Mouse (Mus musculus): ENCODE measurements around the gene Alpk1.
"Not testable (repeated sequence)": the region's sequence is repeated elsewhere in the genome, so short reads cannot be mapped to it uniquely, and the experiment has no call there.

Gene Alpk1

DNA sequence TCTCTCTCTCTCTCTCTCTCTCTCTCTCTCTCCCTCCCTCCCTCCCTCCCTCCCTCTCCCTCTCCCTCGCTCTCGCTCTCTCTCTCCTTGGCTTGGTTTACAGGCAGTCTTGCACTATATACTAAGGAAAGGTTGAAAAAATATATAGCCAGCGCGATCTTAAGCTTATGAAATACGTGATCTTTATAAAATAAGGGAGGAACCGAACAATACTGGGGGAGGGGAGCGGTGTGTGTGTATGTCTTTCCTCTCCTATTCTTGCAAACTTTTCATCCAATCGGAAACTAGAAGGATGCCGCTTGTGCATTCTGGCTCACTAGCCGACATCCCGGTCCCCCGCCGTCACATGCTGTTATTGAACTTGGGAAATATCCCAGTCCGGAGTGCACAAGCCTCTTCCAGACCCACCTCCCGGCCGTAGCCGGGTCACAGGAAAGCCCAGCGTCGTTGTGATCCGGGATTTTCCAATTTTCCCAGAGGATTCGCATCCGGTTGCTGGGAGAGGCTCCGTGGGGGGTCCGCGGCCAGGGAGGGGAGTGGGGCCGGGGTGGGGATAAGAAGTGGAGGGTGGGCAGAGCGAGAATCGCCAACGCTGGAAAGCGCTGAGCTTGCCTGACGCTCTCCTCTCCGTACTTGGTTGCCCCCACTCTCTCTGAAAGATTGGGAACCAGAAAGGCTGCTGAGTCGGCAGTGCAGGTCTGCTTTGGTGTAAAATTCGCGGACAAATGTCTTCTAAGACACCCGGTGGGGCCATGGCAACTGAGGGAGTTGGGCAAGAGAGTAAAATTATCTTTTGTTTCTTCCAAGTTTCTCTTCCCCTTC, 10.1 kb upstream of the Alpk1 start:
- DNase-seq (ENCODE audit: low spot score in 2 of 2) = peak; percentile 66 to 67

DNA sequence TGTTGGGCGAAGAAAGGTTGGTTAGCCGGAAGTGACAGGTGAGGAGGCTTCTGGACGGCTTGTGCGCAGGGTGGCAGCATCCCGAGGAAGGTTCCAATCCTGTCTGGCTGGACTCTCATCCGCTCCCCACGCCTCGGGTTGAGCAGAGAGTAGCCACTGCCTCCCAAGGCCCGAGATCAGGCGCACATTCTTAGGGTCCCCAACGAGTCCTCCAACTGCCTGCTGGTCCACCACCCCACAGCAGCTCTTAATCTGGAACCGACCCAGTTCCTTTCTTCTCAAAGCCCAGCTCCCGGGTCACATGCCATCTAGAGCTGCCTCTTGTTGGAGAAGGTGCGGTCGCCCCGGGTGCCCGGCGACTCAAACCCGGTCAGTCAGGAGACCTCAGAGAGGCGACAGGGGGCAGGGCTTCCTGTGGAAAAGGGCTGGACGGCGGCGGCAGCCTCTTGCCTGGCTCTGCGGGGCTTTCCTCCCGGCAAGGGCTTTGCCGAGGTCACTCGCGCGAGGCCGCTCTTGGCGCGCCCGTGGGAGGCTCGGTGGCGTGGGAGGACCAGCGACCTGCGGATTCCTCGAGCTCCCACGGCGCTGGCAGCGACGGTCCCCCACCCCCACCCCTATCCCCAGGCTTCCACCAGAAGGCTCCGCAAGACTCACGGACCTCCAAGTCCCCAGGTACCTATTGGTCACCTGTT, 9.3 kb upstream of the Alpk1 start, which contains the start of gene Tifa:
Gene Tifa (plus strand): TSS at position 306 of the 692 bp plus-strand sequence.
- DNase-seq (ENCODE audit: low spot score in 2 of 2) = peak; percentile 79 to 80

DNA sequence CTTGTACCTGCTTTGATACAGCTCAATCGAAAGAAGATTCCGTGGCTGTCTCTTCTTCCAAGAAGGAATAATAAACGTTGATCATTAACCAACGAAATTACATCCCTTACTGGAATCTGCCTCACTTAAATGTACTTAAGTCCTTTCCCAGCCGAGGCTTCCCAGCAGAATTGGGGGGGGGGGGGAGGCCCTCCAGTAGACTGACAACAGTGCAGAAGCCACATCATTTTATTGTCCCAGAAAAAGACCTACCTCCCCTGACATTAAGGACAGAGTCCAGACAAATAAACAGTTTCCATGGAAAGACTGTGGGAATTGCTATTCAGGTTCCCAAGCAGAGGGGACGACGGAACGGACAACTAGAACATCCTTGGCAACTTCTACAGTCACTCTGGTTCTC, 8.6 kb upstream of the Alpk1 start:
- DNase-seq (ENCODE audit: low spot score in 2 of 2) = no peak

DNA sequence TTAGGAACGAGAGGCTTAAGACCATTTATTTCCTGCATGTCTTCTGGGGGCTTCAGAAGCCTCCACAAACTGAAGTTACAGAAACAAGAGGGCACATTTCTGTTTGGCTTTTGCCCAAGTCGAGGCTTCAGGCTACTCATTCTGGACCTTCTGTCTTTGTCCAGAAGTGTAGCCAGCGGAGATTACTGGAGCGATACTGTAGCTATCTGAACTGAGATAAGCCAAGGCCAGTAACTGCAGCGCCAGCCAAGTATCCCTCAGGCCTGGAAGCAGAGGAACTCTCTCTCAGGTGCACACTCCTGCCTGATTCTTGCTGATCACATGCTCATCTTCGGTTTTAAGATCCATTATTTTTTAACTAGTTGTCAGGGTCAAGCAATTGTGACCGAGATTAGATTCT, 7.7 kb upstream of the Alpk1 start:
- no peak for DNase-seq (ENCODE audit: low spot score in 2 of 2)

DNA sequence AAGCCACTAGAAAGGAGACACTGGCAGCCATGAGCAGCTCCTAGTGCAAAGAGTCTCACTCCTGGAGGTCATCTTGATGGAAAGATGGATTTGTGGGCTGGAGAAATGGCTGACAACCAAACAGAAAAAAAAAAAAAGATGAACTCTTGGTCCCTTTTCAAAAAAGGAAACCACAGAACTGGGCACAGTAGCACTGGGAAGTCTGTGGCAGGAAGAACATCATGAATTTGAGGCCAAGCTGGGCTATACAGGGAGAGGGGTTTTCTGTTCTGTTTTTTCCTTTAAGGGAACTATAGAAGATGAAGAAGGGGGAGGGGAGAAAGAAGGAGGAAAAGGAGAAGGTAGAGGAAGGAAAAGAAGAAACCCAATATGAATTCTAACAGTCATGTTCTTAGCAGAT, 6.7 kb upstream of the Alpk1 start:
- no peak for DNase-seq (ENCODE audit: low spot score in 2 of 2)

DNA sequence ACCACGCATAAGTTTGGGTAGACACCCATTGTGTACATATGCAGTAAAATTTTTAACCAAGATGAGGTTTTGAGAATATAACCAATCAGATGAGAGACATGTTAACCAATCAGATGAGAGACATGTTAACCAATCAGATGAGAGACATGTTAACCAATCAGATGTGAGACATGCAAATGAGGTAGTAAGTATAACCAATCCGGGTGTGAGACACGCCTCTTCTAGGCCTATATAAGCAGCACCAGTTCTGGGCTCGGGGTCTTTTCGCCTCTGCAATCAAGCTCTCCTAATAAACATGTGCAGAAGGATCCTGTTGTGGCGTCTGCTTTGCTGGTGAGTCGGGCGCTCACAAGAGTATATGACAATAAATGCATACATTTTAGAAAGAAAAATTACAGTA, 3.4 kb upstream of the Alpk1 start:
- not testable (repeated sequence) for DNase-seq (ENCODE audit: low spot score in 2 of 2)

DNA sequence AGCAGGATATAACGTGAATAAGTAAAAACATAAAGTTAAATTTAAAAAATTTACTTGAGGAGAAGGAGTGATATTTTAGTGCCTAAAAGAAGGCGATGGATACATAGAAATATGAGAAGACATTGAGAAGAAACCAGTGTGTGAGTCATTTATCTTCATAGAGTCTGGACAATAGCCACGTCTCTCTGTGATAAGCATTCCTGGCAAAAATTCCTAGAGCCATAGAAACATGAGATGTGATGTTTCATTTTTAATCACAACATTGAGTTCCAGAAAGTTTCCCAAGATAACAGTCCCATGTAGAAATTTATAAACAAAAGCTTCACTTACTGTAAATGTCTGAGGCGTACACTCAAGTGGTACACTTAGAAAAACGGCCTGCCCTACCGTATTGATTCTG, 2.6 kb upstream of the Alpk1 start:
- DNase-seq (ENCODE audit: low spot score in 2 of 2) = no peak

DNA sequence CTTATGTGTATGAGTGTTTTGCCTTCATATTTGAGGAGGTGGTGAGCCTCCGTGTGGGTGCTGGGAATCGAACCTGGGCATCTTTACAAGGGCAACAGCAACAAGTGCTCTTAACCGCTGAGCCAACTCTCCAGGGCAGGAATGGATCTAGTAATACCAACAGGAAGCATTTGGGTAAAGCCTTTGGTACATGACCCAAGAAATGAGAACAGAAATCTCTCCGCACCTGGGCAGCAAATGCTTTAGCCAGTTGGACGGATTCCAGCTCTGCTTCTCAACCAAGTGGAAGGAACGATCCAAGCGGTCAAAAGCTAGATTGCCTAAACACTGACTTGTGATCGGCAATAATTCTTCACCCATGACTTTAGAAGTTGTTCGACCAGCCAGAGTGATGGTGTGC, 594 bp upstream of the Alpk1 start:
- no peak for DNase-seq (ENCODE audit: low spot score in 2 of 2)

DNA sequence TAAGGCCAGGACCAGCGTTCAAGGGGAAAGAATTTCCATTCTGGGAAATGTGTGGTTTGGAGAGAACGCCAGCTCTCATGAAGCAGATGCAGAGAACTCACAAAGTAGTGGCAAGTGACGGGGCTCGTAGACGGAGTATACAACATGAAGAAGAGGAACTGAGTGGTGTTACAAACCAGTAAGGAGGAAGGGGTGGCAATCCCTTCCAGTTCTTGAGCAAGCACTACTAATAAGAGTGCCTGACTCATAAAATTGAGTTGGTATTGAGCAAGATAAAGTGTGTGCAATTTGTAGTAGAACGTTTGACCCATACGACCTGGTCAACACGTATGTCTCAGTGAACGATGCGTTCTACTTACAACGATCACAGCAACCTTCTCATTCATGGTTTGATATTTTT, 11.2 kb downstream of the Alpk1 start:
- DNase-seq (ENCODE audit: low spot score in 2 of 2) = no peak

DNA sequence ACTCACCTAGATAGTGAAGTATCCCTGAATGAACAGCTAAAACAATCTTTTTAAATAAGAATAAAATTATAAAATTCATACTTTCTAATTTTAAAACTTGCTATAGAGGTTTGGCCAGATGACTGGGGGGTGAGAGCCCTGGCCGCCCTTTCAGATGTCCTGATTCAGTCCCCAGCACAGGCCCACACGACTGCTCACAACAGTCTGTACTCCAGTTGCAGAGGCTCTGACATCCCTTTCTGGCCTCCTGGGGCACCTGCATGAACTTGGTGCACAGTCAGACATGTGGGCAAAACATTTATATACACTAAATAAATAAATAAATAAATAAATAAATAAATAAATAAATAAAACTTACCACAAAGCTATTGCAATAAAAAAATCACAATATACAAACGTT, 14.4 kb downstream of the Alpk1 start:
- no peak for DNase-seq (ENCODE audit: low spot score in 2 of 2)

DNA sequence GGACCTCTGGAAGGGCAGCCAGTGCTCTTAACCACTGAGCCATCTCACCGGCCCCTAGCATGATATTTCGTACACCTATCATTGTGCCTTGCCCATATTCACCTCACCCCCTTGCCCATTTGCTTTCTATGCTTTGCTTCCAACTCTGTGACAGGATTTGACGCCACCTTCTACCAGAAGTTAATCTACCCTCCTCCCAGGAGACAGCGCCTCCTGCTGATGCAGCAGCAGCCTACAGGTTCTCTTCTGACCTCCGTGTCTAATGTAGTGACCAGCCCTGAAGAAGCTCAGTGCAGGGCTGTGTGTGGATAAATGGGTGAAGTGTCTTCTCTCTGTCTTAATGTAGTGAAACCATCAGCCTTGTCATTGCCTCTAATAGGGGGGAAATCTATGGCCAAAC, 15.8 kb downstream of the Alpk1 start:
- peak in 1 of 2 experiments; percentile 48 for DNase-seq (ENCODE audit: low spot score in 2 of 2)

DNA sequence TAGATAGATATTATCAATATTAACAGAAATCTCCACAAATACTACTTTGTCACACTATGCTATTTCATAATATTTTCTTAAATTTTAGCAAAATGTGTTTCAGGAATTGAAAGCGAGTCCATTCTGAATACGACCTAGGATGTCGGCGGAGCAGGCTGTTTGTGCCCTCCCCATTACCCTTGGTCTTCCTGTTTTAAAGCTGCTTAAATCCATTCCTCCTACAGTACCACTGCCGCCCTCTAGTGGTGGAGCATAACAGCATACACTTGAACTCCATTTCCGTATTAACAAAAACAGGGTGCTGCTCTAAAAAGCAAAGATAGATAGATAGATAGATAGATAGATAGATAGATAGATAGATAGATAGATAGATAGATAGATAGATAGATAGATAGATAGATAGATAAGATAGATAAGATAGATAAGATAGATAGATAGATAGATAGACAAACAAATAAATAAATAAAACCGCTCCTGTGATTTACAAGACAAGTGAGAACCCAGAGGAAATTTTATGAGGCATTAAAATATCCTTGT, 17.2 kb downstream of the Alpk1 start:
- DNase-seq (ENCODE audit: low spot score in 2 of 2) = peak; percentile 73 to 92

DNA sequence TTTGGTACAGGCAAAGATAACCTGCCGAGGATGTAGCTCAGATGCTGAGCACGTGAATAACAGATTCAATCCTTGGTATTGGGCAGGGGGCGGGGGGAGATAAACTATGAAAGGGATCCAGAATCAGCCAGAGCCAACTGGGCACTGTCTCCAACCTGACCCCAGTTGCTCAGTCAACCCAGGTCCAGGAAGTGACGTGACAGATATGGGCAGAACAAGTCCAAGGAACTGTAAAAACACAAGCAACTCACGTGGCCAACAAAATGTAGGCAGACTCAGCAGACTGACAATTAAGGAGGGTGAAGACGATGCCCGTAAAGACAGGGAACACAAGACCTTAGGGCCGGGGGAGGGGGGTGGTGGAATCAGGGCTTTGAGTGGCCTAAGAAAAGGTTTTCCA, 17.9 kb downstream of the Alpk1 start:
- DNase-seq (ENCODE audit: low spot score in 2 of 2) = no peak

DNA sequence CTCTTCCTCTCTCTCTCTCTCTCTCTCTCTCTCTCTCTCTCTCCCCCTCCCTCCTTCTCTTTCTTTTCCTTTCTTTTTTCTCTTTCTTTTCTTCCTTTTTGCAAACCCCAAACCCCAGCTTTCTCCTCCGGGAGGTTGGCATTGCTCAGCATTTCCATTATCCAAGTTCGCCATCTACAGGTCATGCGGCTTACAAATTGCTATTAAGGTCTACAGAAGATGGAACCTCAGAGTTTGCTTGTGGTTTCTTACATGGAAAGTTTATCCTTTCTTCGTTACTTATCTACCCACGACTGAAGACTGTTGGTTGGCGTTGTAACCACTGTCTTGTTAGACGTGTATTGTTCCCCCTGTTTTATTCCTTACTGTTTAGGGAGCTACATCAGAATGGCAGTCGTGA, 21.1 kb downstream of the Alpk1 start:
- DNase-seq (ENCODE audit: low spot score in 2 of 2) = peak in 1 of 2 experiments; percentile 32

DNA sequence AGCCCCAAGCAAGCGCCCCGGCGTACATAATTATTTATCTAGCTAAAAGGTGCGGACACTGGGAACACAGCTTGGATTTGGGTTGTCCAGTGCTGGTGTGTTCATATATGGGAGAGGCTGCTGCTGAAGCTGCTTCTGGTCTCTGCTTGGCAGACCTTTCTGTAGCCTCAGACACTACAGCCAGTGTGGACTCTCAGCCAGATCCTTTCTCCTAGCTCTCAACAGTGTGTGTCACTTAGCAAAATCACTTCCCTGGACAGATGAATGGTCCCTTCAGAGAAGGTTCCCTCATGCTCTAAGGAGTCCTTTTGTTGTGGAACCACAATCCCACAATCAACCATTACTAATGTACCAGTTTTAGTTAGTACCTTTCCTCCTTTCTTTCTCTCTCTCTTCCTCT, 21.5 kb downstream of the Alpk1 start:
- no peak for DNase-seq (ENCODE audit: low spot score in 2 of 2)

DNA sequence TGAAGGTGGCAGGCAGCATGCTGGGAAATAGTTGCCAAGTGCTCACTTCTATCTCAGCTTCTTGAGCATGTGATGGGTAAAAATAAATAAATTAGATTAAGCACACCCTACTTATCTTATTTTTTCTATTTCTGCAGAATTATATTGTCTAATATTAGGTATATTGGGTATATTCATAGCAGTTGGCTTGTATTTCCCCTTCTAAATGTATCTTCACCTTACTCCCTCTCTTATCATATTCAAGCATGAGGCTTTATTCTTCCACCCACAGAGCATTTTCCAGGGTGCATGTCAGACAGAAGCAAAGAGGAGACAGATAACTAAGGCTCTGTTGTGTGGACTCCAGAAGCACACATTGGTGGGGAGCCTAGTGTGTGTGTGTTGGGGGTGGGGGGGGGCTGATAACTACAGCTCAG, 22.4 kb downstream of the Alpk1 start:
- DNase-seq (ENCODE audit: low spot score in 2 of 2) = no peak

DNA sequence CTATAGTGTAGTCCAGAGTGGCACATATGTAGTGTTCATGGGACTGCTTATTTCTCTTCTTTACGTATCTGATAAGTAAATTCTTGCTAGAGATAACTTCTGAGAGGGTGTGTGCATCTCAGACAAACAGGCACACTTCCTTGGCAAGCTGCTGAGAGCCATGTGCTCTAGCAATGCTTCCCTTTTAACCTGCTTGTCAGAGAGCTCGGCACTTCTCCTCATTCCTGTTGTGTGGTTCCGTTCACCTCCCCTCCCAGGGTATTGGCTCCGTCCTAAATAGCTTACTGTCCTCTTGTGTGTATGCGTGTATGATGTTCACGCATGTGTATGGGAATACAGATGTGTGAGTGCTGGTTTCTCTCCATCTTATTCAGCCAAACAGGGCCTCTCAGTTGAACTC, 23.9 kb downstream of the Alpk1 start:
- no peak for DNase-seq (ENCODE audit: low spot score in 2 of 2)

DNA sequence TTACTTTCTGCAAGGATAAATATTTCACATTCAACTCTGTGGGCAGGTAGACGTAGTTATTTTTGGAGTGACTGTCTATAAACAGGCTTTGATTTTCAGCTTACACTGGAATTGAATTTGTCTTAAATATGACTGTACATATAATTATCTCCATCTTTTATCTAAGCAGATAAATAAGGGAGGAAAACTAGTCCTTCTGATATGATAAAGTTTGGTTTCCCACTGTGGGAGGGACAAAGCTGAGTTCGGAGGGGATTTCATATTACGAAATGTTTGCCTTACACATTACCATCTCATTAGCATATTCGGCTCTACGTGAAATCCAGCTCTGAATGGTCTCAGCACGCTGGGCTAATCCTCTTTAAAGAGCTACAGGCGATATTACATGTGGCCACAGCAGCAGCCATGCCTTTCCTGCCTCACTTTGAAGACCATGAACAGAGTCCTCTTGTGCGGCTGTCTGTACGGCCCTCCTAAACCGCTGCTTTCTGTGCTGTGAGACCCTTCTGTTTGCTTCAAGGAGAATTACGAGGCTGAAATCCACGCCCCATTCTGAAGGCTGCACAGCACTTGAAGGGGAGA, 30.3 kb downstream of the Alpk1 start:
- DNase-seq (ENCODE audit: low spot score in 2 of 2) = no peak

DNA sequence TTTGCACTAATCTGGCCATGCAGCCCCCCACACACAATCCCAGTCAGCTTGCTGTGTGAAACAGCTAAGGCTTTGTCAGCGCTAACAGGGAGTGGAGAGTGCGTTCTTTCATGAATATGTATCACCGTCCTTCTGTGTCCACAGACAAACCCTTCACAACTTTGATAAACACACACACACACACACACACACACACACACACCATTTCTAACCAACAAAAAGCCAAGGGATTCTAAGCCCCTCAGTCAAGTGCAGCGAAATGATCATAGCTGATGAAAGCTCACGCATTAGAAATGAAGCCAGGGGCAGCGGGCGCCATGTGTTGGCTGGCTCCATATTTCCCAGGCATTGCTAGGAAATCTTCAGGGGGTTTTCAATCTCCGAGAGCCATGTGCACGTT, 31.1 kb downstream of the Alpk1 start:
- DNase-seq (ENCODE audit: low spot score in 2 of 2) = no peak

DNA sequence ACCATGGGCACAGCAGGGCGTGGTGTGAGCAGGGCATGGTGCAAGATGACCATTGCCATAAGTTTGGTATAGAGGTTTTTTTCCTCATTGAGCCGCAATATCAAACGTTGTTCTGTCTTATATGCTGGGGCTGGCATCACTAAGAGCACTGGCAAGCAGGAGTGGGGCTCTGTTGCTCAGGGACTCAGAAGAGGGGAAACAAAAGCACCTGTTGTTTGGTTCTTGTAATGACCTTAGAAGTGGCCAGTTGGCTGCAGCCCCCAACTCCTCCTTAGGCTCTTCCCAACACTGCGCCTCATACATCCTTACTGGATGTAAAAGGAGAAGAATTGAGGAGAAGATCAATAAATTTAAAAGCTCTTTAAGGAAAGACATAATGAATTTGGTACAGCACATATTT, 31.7 kb downstream of the Alpk1 start:
- DNase-seq (ENCODE audit: low spot score in 2 of 2) = no peak

DNA sequence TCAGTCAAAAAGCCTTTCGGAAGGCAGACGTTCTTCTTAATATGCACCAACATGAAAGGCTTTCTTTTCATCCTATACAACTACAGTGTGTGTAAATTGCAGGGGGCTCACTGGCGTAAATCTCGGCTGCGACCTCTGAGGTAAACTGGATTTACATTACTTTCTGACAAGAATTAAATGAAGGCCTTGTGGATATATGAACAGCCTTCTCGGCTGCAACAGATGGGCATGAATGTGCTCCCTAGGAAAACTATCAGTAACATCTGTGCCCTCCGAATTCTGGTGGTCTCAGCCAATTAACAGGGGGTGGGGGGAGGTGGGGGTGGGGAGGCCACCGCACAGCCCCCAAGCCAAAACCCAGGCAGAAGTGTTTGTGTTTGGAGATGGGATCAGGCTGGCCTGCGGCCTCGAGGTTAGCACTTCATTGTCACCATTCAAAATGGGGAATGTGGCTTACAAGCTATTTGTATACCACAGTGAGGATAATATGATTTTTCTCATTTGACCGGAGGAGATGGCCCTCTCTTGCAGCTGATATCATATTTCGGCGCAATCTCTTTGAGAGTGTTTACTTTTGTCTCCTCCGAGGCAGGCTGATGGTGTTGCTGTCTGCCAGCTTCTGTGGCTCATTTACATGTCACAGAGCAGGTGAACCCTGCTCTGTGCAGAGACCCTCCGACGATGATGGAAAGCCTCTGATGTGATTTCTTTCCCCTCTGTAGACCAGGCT, 34.3 kb downstream of the Alpk1 start:
- DNase-seq (ENCODE audit: low spot score in 2 of 2) = no peak

DNA sequence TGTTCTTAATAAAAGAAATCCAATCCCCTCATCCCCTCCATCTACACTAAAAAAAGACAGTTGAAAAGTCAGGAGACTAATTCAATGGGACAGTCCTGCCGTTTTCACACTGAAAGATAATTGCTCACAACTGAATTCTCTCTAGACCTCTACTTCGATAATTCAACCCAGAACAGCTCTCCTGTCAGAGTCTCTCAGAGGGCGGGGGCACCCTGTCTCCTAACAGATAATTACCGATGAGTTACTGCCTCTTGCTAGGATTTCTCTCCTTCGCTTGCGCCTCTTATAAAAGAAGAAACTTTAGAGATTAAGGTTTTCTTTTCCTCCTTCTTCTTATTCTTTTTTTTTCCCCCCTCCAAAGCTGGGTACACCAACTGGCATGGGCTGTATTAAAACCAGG, 34.8 kb downstream of the Alpk1 start:
- DNase-seq (ENCODE audit: low spot score in 2 of 2) = no peak
